9 mouse cellular contexts compared by ENCODE assay signal in genomic region chr3:98223783-98224580, GRCm38 (mm10). TPM values are rescaled to one million over a fixed set of nuclear protein-coding genes. Genes with fewer than 3 reads are reported as not detected.
DNase-seq lines count a peak whose midpoint lies in the region; ATAC-seq and TF ChIP-seq lines count a peak whose summit lies in the region.
"Had no signal": no experiment of that assay in that cellular context is flagged by ENCODE, and none has a peak within 500 bp of the region (broad histone marks: within the 10 kb centered on the region; RNA-seq: fewer than 3 reads in every experiment).

No protein-coding gene starts in this region.

- DNase-seq in R1 (ENCODE audit: low read depth, low spot score), result peak; percentile 52
- peak; percentile 51 to 64 for DNase-seq in cerebellum, postnatal 36 days
- DNase-seq in frontal cortex, postnatal 36 days (ENCODE audit: low spot score in 2 of 2), result peak; percentile 57 to 71
- DNase-seq in hindbrain, embryonic 14.5 days (ENCODE audit: low spot score), result peak; percentile 78
- peak; percentile 63 to 77 for DNase-seq in layer of hippocampus, postnatal 14 days (ENCODE audit: low spot score in 2 of 2)
- DNase-seq in lung, postnatal 0 days (ENCODE audit: low spot score), result peak; percentile 75
- peak; percentile 77 for DNase-seq in right cerebral cortex, adult 18-20 months

- H3K27me3 ChIP-seq in hindbrain, embryonic 14.5 days (ENCODE audit: control insufficient read depth, insufficient read depth, low read length), result no peaks in the 10 kb centered on the region
- no peaks in the 10 kb centered on the region for H3K27me3 ChIP-seq in lung, postnatal 0 days (replicated peaks; ENCODE audit: insufficient read depth, low read length)

- H3K36me3 ChIP-seq in hindbrain, embryonic 14.5 days (replicated peaks; ENCODE audit: control insufficient read depth, insufficient read depth), result no peaks in the 10 kb centered on the region
- H3K36me3 ChIP-seq in lung, postnatal 0 days (ENCODE audit: insufficient read depth, low read length), result no peaks in the 10 kb centered on the region

- H3K4me2 ChIP-seq in hindbrain, embryonic 14.5 days (replicated peaks), result no peak overlapping the region
- H3K4me2 ChIP-seq in lung, postnatal 0 days (replicated peaks; ENCODE audit: low read depth, low read length), result no peak overlapping the region

- H3K9me3 ChIP-seq in hindbrain, embryonic 14.5 days (ENCODE audit: control insufficient read depth, low read length), result no peaks in the 10 kb centered on the region
- H3K9me3 ChIP-seq in lung, postnatal 0 days (ENCODE audit: low read length), result no peaks in the 10 kb centered on the region

- no peak overlapping the region for H3K9ac ChIP-seq in hindbrain, embryonic 14.5 days
- H3K9ac ChIP-seq in lung, postnatal 0 days (replicated peaks; ENCODE audit: low read depth), result no peak overlapping the region

- TF ChIP-seq CTCF in lung, postnatal 0 days (IDR thresholded peaks at IDR 0.05), result peak; percentile 76

- TF ChIP-seq EP300 in lung, postnatal 0 days (IDR thresholded peaks at IDR 0.05), result no peak

- no peak overlapping the region for H3K4me3 ChIP-seq in hindbrain, embryonic 14.5 days (replicated peaks; ENCODE audit: low read length)
- H3K4me3 ChIP-seq in lung, postnatal 0 days (ENCODE audit: low read depth, low read length), result no peak overlapping the region

- 0 out of 2 replicates have a peak, but pooled peaks have one; percentile 72 for ATAC-seq in hindbrain, embryonic 14.5 days (ENCODE audit: low FRiP score)
- ATAC-seq in lung, postnatal 0 days, result peak; percentile 58
- ATAC-seq in inflammation-experienced regulatory T-cells, adult 6 months, result no peak

- no peak overlapping the region for H3K27ac ChIP-seq in hindbrain, embryonic 14.5 days
- H3K27ac ChIP-seq in lung, postnatal 0 days (ENCODE audit: low read length), result no peak overlapping the region
- H3K27ac ChIP-seq: macrophage had no signal

- H3K4me1 ChIP-seq in hindbrain, embryonic 14.5 days (replicated peaks; ENCODE audit: control insufficient read depth, insufficient read depth, low read length), result no peaks in the 10 kb centered on the region
- no peaks in the 10 kb centered on the region for H3K4me1 ChIP-seq in lung, postnatal 0 days (ENCODE audit: insufficient read depth, low read depth, low read length)

- WGBS in hindbrain, embryonic 14.5 days, result 9% methylated on average over 9 of the region's 9 CpGs
- WGBS in lung, postnatal 0 days, result 7% methylated on average over 9 of the region's 9 CpGs

RNA-seq across cellular contexts. Expression of gene Reg4, which starts 2.0 kb away (rescaled TPM):
- not detected in 2 replicates for polyA plus RNA-seq in hindbrain, embryonic 14.5 days (2014; fragmentation: Nextera tagmentation; extraction: Ambion mirVana)
- not detected for total RNA-seq in layer of hippocampus, postnatal 14 days (2021)
- not detected in 2 replicates for polyA plus RNA-seq in lung, postnatal 0 days (2015; fragmentation: Nextera tagmentation; extraction: Ambion mirVana)
- polyA plus RNA-seq in inflammation-experienced regulatory T-cells, adult 6 months (2017; shearing (Covaris generic)), result not detected
- polyA plus RNA-seq: macrophage had no signal

RNA-seq across cellular contexts. Expression of gene Hmgcs2, which starts 56.3 kb away (rescaled TPM):
- 24.6 and 26.8 TPM in 2 replicates for polyA plus RNA-seq in hindbrain, embryonic 14.5 days (2014; fragmentation: Nextera tagmentation; extraction: Ambion mirVana)
- total RNA-seq in layer of hippocampus, postnatal 14 days (2021), result 10 to 100 TPM; 10.4 to 13.7 TPM
- 12.8 and 34.0 TPM in 2 replicates for polyA plus RNA-seq in lung, postnatal 0 days (2015; fragmentation: Nextera tagmentation; extraction: Ambion mirVana)
- not detected for polyA plus RNA-seq in inflammation-experienced regulatory T-cells, adult 6 months (2017; shearing (Covaris generic))
- polyA plus RNA-seq: macrophage had no signal

Comparison
In these comparisons a context has a peak if more than half of its experiments do, and no peak if none do; other contexts are left out.
1. RNA of gene Hmgcs2, which starts 56.3 kb away (polyA plus RNA-seq): 12.8 to 34.0 TPM in lung, postnatal 0 days and 24.6 to 26.8 TPM in hindbrain, embryonic 14.5 days; not detected in inflammation-experienced regulatory T-cells, adult 6 months; every median in the first group is over 10 times any median in the second.
2. Peak in every context shown above with its lines, with median percentiles within 50 percentile points of each other: DNase-seq.